Mouse (Mus musculus): Measurements from ENCODE around the gene Grid2. TPM values are rescaled to one million over a fixed set of nuclear protein-coding genes. Genes with fewer than 3 reads are reported as not detected.
A peak's percentile ranks its signal among the peaks of the same experiment; 100 is the strongest.

Grid2 gene
- polyA plus RNA-seq, 1 experiment from 2014 or later, result 1.3 TPM

GRCm38 (mm10) chr6:64648196-64648595, 1392.5 kb downstream of the Grid2 start:
- H3K4me3 ChIP-seq, result no peak overlapping the region
- H3K4me1 ChIP-seq, result no peaks in the 10 kb centered on the region
- no peaks in the 10 kb centered on the region for H3K36me3 ChIP-seq
- H3K4me2 ChIP-seq, result no peak overlapping the region
- no peak for ATAC-seq (ENCODE audit: insufficient number of reproducible peaks, low FRiP score, low TSS enrichment, low read depth)
- no peak overlapping the region for H3K9ac ChIP-seq
- H3K27ac ChIP-seq, result no peak overlapping the region
- WGBS, result 56% methylated on average over 8 of the region's 8 CpGs
- no peaks in the 10 kb centered on the region for H3K9me3 ChIP-seq
- H3K27me3 ChIP-seq, result no peaks in the 10 kb centered on the region

- H3K4me1 ChIP-seq, result no peaks in the 10 kb centered on the region
- 19% methylated on average over 20 of the region's 20 CpGs for WGBS
- no peak overlapping the region for H3K9ac ChIP-seq
- peak overlapping the region; percentile 39 for H3K4me3 ChIP-seq
- H3K36me3 ChIP-seq, result no peaks in the 10 kb centered on the region
- ATAC-seq (ENCODE audit: insufficient number of reproducible peaks, low FRiP score, low TSS enrichment, low read depth), result no peak
- H3K27me3 ChIP-seq, result no peaks in the 10 kb centered on the region
- peak overlapping the region; percentile 56 for H3K4me2 ChIP-seq
- no peaks in the 10 kb centered on the region for H3K9me3 ChIP-seq
- H3K27ac ChIP-seq, result no peak overlapping the region
Observed at GRCm38 (mm10) chr6:64649296-64650226, 1393.9 kb downstream of the Grid2 start.

- Histone ChIP-seq H3K4me2 (no peak overlapping the region), H3K4me1 (no peaks in the 10 kb centered on the region), H3K27me3 (no peaks in the 10 kb centered on the region), H3K36me3 (no peaks in the 10 kb centered on the region), H3K9ac (no peak overlapping the region), H3K27ac (no peak overlapping the region), H3K9me3 (no peaks in the 10 kb centered on the region), H3K4me3 (no peak overlapping the region)
- WGBS, result 12% methylated on average over 7 of the region's 7 CpGs
- ATAC-seq (ENCODE audit: insufficient number of reproducible peaks, low FRiP score, low TSS enrichment, low read depth), result no peak
Observed at GRCm38 (mm10) chr6:64650765-64651164, 1395.1 kb downstream of the Grid2 start.

DNA sequence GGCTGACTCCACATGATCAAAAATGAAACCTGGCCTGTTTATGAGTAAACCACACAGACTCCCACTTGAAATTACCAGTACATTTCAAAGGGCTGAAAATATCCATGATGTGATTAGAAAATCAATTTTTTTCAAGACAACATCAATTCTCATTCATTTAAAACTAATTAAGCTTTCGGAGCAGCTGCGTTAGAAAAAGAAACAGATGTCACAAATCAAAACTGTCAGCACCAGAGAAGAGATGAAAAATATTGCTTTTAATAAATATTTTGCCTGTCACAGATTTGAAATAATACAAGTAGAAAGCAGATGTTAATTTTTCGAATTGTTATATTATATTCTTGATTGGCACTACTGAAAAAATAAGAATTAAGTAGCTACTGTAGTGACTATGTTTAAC, 1415.3 kb downstream of the Grid2 start:
- ATAC-seq (ENCODE audit: insufficient number of reproducible peaks, low FRiP score, low TSS enrichment, low read depth), result no peak
- WGBS, result 60% methylated on average over 3 of the region's 3 CpGs
- Histone ChIP-seq H3K9me3 (no peaks in the 10 kb centered on the region), H3K4me1 (no peaks in the 10 kb centered on the region), H3K36me3 (no peaks in the 10 kb centered on the region), H3K4me3 (no peak overlapping the region), H3K27me3 (no peaks in the 10 kb centered on the region), H3K4me2 (no peak overlapping the region), H3K27ac (no peak overlapping the region), H3K9ac (no peak overlapping the region)

GRCm38 (mm10) chr6:64678815-64679214, 1423.1 kb downstream of the Grid2 start:
- Histone ChIP-seq H3K27me3 (no peaks in the 10 kb centered on the region), H3K4me3 (no peak overlapping the region), H3K4me2 (no peak overlapping the region), H3K27ac (no peak overlapping the region), H3K9ac (no peak overlapping the region), H3K9me3 (no peaks in the 10 kb centered on the region), H3K4me1 (no peaks in the 10 kb centered on the region), H3K36me3 (no peaks in the 10 kb centered on the region)
- ATAC-seq (ENCODE audit: insufficient number of reproducible peaks, low FRiP score, low TSS enrichment, low read depth), result no peak
- 52% methylated on average over 1 of the region's 1 CpGs for WGBS

- no peak overlapping the region for H3K4me3 ChIP-seq
- H3K27me3 ChIP-seq, result peaks cover 18% of the 10 kb centered on the region
- WGBS, result 37% methylated on average over 9 of the region's 9 CpGs
- H3K4me1 ChIP-seq, result peaks cover 3% of the 10 kb centered on the region; the same call in 1 of the 2 replicates
- ATAC-seq (ENCODE audit: insufficient number of reproducible peaks, low FRiP score, low TSS enrichment, low read depth), result no peak
- H3K9me3 ChIP-seq, result no peaks in the 10 kb centered on the region
- no peaks in the 10 kb centered on the region for H3K36me3 ChIP-seq
- no peak overlapping the region for H3K4me2 ChIP-seq
- no peak overlapping the region for H3K9ac ChIP-seq
- H3K27ac ChIP-seq, result no peak overlapping the region
Observed at GRCm38 (mm10) chr6:64683974-64684373, 1428.3 kb downstream of the Grid2 start.

DNA sequence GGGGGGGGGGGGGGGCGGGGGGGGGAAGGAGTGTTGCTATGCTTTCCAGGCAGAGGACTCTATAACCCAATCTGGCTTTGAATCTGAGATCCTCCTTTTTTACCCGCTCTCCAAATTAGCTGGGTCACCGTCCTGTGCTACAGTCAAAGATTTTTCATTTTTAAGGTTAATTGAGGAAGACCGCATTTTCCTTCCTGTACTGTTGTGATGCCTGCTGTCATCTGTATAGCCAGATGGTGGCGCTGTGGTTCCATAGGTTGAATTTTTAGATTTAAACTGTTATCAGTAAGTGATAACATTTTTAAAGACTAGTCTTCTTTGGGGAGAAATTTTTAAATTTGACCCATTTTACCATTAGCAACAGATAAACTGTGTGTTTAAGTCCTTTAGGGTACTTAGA, 1429.3 kb downstream of the Grid2 start:
- WGBS, result 5% methylated on average over 5 of the region's 5 CpGs
- no peaks in the 10 kb centered on the region for H3K9me3 ChIP-seq
- peaks cover 18% of the 10 kb centered on the region for H3K27me3 ChIP-seq
- no peaks in the 10 kb centered on the region for H3K36me3 ChIP-seq
- no peak for ATAC-seq (ENCODE audit: insufficient number of reproducible peaks, low FRiP score, low TSS enrichment, low read depth)
- H3K4me2 ChIP-seq, result peak overlapping the region; percentile 19; the same call in 1 of the 2 replicates
- H3K4me1 ChIP-seq, result peaks cover 3% of the 10 kb centered on the region; the same call in 1 of the 2 replicates
- no peak overlapping the region for H3K9ac ChIP-seq
- no peak overlapping the region for H3K4me3 ChIP-seq
- H3K27ac ChIP-seq, result no peak overlapping the region

DNA sequence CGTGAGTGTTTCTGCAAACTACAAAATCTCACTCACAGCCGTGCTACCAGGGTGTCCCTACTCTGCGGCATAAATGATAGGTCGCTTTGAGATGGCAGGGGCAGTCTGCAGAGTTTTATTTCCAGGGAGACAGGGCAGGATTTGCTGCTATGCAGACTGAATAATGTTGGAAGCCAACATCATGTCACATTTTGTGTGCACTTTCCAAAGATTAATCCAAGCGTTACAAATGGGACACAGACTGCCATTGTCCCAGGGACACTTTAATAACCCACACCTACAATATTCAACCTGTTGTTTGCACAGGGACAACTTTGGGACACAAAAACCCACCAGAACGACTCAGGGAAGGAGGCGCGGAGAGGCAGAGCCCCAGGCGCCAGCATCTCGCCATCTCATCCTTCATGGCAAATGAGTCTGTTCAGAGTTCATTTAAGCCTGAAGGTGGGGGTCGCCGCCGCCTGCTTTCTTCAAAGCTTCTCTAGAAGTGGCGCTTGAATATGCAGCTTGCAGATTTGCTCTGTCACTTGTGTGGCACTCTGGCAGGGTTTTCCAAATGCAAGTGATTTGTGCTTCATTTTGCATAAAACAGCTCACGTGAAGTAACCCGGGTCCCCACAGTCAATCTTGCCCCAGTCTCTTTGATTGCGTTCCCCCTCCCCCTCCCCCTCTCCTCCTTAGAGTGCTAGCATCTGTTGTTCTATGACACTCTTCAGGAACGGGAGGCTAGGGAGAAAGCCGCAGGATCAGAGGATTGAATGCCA, 1432.7 kb downstream of the Grid2 start:
- no peak for ATAC-seq (ENCODE audit: insufficient number of reproducible peaks, low FRiP score, low TSS enrichment, low read depth)
- Histone ChIP-seq H3K27ac (no peak overlapping the region), H3K9me3 (no peaks in the 10 kb centered on the region), H3K9ac (no peak overlapping the region), H3K4me3 (no peak overlapping the region), H3K36me3 (no peaks in the 10 kb centered on the region), H3K4me2 (no peak overlapping the region), H3K27me3 (peaks cover 18% of the 10 kb centered on the region), H3K4me1 (peaks cover 3% of the 10 kb centered on the region; the same call in 1 of the 2 replicates)
- WGBS, result 7% methylated on average over 19 of the region's 19 CpGs

- no peaks in the 10 kb centered on the region for H3K4me1 ChIP-seq
- no peak overlapping the region for H3K27ac ChIP-seq
- no peak for ATAC-seq (ENCODE audit: insufficient number of reproducible peaks, low FRiP score, low TSS enrichment, low read depth)
- H3K9me3 ChIP-seq, result no peaks in the 10 kb centered on the region
- H3K9ac ChIP-seq, result no peak overlapping the region
- H3K4me3 ChIP-seq, result no peak overlapping the region
- 55% methylated on average over 7 of the region's 7 CpGs for WGBS
- H3K27me3 ChIP-seq, result no peaks in the 10 kb centered on the region
- H3K36me3 ChIP-seq, result no peaks in the 10 kb centered on the region
- H3K4me2 ChIP-seq, result no peak overlapping the region
Observed at GRCm38 (mm10) chr6:64694688-64695087, 1439.0 kb downstream of the Grid2 start.

DNA sequence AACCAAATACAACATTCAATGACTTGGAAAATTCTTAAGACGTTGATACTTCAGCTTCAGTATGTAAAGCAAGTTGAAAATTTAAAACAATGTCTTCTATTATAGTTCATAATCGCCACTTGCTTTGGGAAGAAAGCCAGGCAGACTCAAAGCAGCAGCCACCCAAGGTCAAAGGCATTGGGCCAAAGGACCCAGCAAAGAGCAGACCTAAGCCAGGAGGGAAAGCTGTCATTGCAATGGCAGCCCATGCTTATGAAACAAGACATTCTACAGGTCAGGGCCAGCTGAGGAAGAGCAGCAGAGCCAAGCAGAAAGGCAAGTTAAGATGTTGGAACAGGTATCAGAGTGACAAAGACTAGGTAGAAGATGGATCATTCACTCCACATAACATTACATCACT, 1448.0 kb downstream of the Grid2 start:
- Histone ChIP-seq H3K9me3 (no peaks in the 10 kb centered on the region), H3K9ac (no peak overlapping the region), H3K4me3 (no peak overlapping the region), H3K27ac (no peak overlapping the region), H3K27me3 (no peaks in the 10 kb centered on the region), H3K4me1 (no peaks in the 10 kb centered on the region), H3K36me3 (no peaks in the 10 kb centered on the region), H3K4me2 (no peak overlapping the region)
- 77% methylated on average over 2 of the region's 2 CpGs for WGBS
- ATAC-seq (ENCODE audit: insufficient number of reproducible peaks, low FRiP score, low TSS enrichment, low read depth), result no peak

GRCm38 (mm10) chr6:64727751-64728403, 1472.2 kb downstream of the Grid2 start:
- Histone ChIP-seq H3K9me3 (no peaks in the 10 kb centered on the region), H3K4me2 (peak overlapping the region; percentile 82), H3K4me3 (peak overlapping the region; percentile 43), H3K36me3 (no peaks in the 10 kb centered on the region), H3K27ac (no peak overlapping the region), H3K9ac (no peak overlapping the region), H3K27me3 (peaks cover 58% of the 10 kb centered on the region), H3K4me1 (peaks cover 28% of the 10 kb centered on the region)
- ATAC-seq (ENCODE audit: insufficient number of reproducible peaks, low FRiP score, low TSS enrichment, low read depth), result no peak
- WGBS, result under 1% methylated on average over 29 of the region's 29 CpGs

Data from limb, embryonic 15.5 days (tissue).